Mouse (Mus musculus): ENCODE measurements at regions not wholly inside any gene's neighbourhood (a gene's known extent, or its start where the extent isn't known, plus 50 kb on each side); places are given as distances from the start of the nearest gene placed in this dataset.
"Not testable (repeated sequence)": the region's sequence is repeated elsewhere in the genome, so short reads cannot be mapped to it uniquely, and the experiment has no call there.

- Histone ChIP-seq H3K4me3 (replicated peaks) (no peak overlapping the region), H3K9me3 (no peaks in the 10 kb centered on the region), H3K36me3 (no peaks in the 10 kb centered on the region), H3K27ac (no peak overlapping the region), H3K27me3 (no peaks in the 10 kb centered on the region), H3K4me1 (replicated peaks) (no peaks in the 10 kb centered on the region), H3K9ac (replicated peaks) (no peak overlapping the region), H3K4me2 (replicated peaks) (no peak overlapping the region)
- 83% methylated on average over 5 of the region's 5 CpGs for WGBS
- ATAC-seq, result no peak
Observed at GRCm38 (mm10) chr4:93555787-93556760, 220.8 kb upstream of the Tusc1 start.

GRCm38 (mm10) chr4:93555181-93555580 is 219.9 kb upstream of the Tusc1 start:
- 77% methylated on average over 2 of the region's 2 CpGs for WGBS
- ATAC-seq, result not testable (repeated sequence)

GRCm38 (mm10) chr4:93552489-93553160 is 217.3 kb upstream of the Tusc1 start:
- no peaks in the 10 kb centered on the region for H3K27me3 ChIP-seq
- ATAC-seq, result no peak
- no peak overlapping the region for H3K27ac ChIP-seq
- H3K4me3 ChIP-seq (replicated peaks), result no peak overlapping the region
- no peak overlapping the region for H3K9ac ChIP-seq (replicated peaks)
- H3K4me1 ChIP-seq (replicated peaks), result no peaks in the 10 kb centered on the region
- no peaks in the 10 kb centered on the region for H3K36me3 ChIP-seq
- no peak overlapping the region for H3K4me2 ChIP-seq (replicated peaks)
- 81% methylated on average over 4 of the region's 4 CpGs for WGBS
- H3K9me3 ChIP-seq, result no peaks in the 10 kb centered on the region

More at GRCm38 (mm10) chr4:93555181-93555580, 219.9 kb upstream of the Tusc1 start:
- not testable (repeated sequence) for H3K4me3 ChIP-seq (replicated peaks); H3K4me2 ChIP-seq (replicated peaks); H3K9me3 ChIP-seq; H3K9ac ChIP-seq (replicated peaks); H3K4me1 ChIP-seq (replicated peaks); H3K27ac ChIP-seq; H3K27me3 ChIP-seq; H3K36me3 ChIP-seq

GRCm38 (mm10) chr4:93551086-93551485 is 215.8 kb upstream of the Tusc1 start:
- no peaks in the 10 kb centered on the region for H3K27me3 ChIP-seq
- H3K4me1 ChIP-seq (replicated peaks), result no peaks in the 10 kb centered on the region
- H3K27ac ChIP-seq, result no peak overlapping the region
- no peak for ATAC-seq
- no peaks in the 10 kb centered on the region for H3K36me3 ChIP-seq
- no peak overlapping the region for H3K4me2 ChIP-seq (replicated peaks)
- no peak overlapping the region for H3K9ac ChIP-seq (replicated peaks)
- no peak overlapping the region for H3K4me3 ChIP-seq (replicated peaks)
- no peaks in the 10 kb centered on the region for H3K9me3 ChIP-seq

GRCm38 (mm10) chr4:93540588-93540987 is 205.3 kb upstream of the Tusc1 start:
- peak; percentile 63; the same call in 1 of the 2 replicates for ATAC-seq
- Histone ChIP-seq H3K9me3 (0 out of 2 replicates have a peak, but pooled peaks cover 3% of the 10 kb centered on the region), H3K27me3 (no peaks in the 10 kb centered on the region), H3K4me3 (replicated peaks) (no peak overlapping the region), H3K9ac (replicated peaks) (no peak overlapping the region), H3K27ac (no peak overlapping the region), H3K4me2 (replicated peaks) (no peak overlapping the region), H3K4me1 (replicated peaks) (no peaks in the 10 kb centered on the region), H3K36me3 (no peaks in the 10 kb centered on the region)
- 61% methylated on average over 4 of the region's 4 CpGs for WGBS

GRCm38 (mm10) chr4:93527382-93527781 is 192.1 kb upstream of the Tusc1 start:
- no peak for ATAC-seq
- 77% methylated on average over 2 of the region's 2 CpGs for WGBS
- no peaks in the 10 kb centered on the region for H3K36me3 ChIP-seq
- no peaks in the 10 kb centered on the region for H3K4me1 ChIP-seq (replicated peaks)
- no peak overlapping the region for H3K9ac ChIP-seq (replicated peaks)
- H3K4me2 ChIP-seq (replicated peaks), result no peak overlapping the region
- no peaks in the 10 kb centered on the region for H3K27me3 ChIP-seq
- no peak overlapping the region for H3K27ac ChIP-seq
- no peak overlapping the region for H3K4me3 ChIP-seq (replicated peaks)
- no peaks in the 10 kb centered on the region for H3K9me3 ChIP-seq

- Histone ChIP-seq H3K36me3 (no peaks in the 10 kb centered on the region), H3K4me3 (replicated peaks) (no peak overlapping the region), H3K4me2 (replicated peaks) (no peak overlapping the region), H3K4me1 (replicated peaks) (no peaks in the 10 kb centered on the region), H3K9me3 (no peaks in the 10 kb centered on the region), H3K9ac (replicated peaks) (no peak overlapping the region), H3K27me3 (no peaks in the 10 kb centered on the region), H3K27ac (no peak overlapping the region)
- 87% methylated on average over 5 of the region's 5 CpGs for WGBS
- ATAC-seq, result no peak
Observed at GRCm38 (mm10) chr4:93520454-93521100, 185.3 kb upstream of the Tusc1 start.

GRCm38 (mm10) chr4:93518925-93519324 is 183.6 kb upstream of the Tusc1 start:
- H3K27me3 ChIP-seq, result no peaks in the 10 kb centered on the region
- no peak overlapping the region for H3K9ac ChIP-seq (replicated peaks)
- no peaks in the 10 kb centered on the region for H3K9me3 ChIP-seq
- H3K4me3 ChIP-seq (replicated peaks), result no peak overlapping the region
- H3K4me1 ChIP-seq (replicated peaks), result no peaks in the 10 kb centered on the region
- ATAC-seq, result no peak
- no peaks in the 10 kb centered on the region for H3K36me3 ChIP-seq
- H3K27ac ChIP-seq, result no peak overlapping the region
- no peak overlapping the region for H3K4me2 ChIP-seq (replicated peaks)
- WGBS, result 92% methylated on average over 5 of the region's 5 CpGs

GRCm38 (mm10) chr4:93510771-93511170 is 175.5 kb upstream of the Tusc1 start:
- no peaks in the 10 kb centered on the region for H3K9me3 ChIP-seq
- H3K4me1 ChIP-seq (replicated peaks), result no peaks in the 10 kb centered on the region
- ATAC-seq, result no peak
- H3K9ac ChIP-seq (replicated peaks), result no peak overlapping the region
- H3K4me3 ChIP-seq (replicated peaks), result no peak overlapping the region
- H3K4me2 ChIP-seq (replicated peaks), result no peak overlapping the region
- no peaks in the 10 kb centered on the region for H3K27me3 ChIP-seq
- 24% methylated on average over 1 of the region's 1 CpGs for WGBS
- no peaks in the 10 kb centered on the region for H3K36me3 ChIP-seq
- H3K27ac ChIP-seq, result no peak overlapping the region

GRCm38 (mm10) chr4:93496871-93497270 is 161.6 kb upstream of the Tusc1 start:
- Histone ChIP-seq H3K4me3 (replicated peaks) (no peak overlapping the region), H3K9ac (replicated peaks) (no peak overlapping the region), H3K27me3 (no peaks in the 10 kb centered on the region), H3K4me2 (replicated peaks) (no peak overlapping the region), H3K27ac (no peak overlapping the region), H3K4me1 (replicated peaks) (no peaks in the 10 kb centered on the region), H3K9me3 (no peaks in the 10 kb centered on the region), H3K36me3 (no peaks in the 10 kb centered on the region)
- 85% methylated on average over 2 of the region's 2 CpGs for WGBS
- ATAC-seq, result no peak

GRCm38 (mm10) chr4:93494319-93494718 is 159.0 kb upstream of the Tusc1 start:
- WGBS, result 91% methylated on average over 4 of the region's 4 CpGs

GRCm38 (mm10) chr4:93493905-93494304 is 158.6 kb upstream of the Tusc1 start:
- no peaks in the 10 kb centered on the region for H3K36me3 ChIP-seq

More at GRCm38 (mm10) chr4:93494319-93494718, 159.0 kb upstream of the Tusc1 start:
- Histone ChIP-seq H3K36me3 (no peaks in the 10 kb centered on the region), H3K4me2 (replicated peaks) (no peak overlapping the region), H3K4me3 (replicated peaks) (no peak overlapping the region), H3K9ac (replicated peaks) (no peak overlapping the region), H3K27ac (no peak overlapping the region), H3K9me3 (no peaks in the 10 kb centered on the region), H3K4me1 (replicated peaks) (no peaks in the 10 kb centered on the region), H3K27me3 (no peaks in the 10 kb centered on the region)
- no peak for ATAC-seq

More at GRCm38 (mm10) chr4:93493905-93494304, 158.6 kb upstream of the Tusc1 start:
- Histone ChIP-seq H3K4me2 (replicated peaks) (no peak overlapping the region), H3K27ac (no peak overlapping the region), H3K4me1 (replicated peaks) (no peaks in the 10 kb centered on the region), H3K9me3 (no peaks in the 10 kb centered on the region), H3K4me3 (replicated peaks) (no peak overlapping the region), H3K27me3 (no peaks in the 10 kb centered on the region), H3K9ac (replicated peaks) (no peak overlapping the region)
- no peak for ATAC-seq
- WGBS, result 87% methylated on average over 2 of the region's 2 CpGs

Measured in midbrain, embryonic 13.5 days (tissue).